Mouse (Mus musculus): ENCODE measurements around the gene Actl7a. TPM values are rescaled to one million over a fixed set of nuclear protein-coding genes. Genes with fewer than 3 reads are reported as not detected.

The Actl7a gene
- polyA plus RNA-seq (2015; fragmentation: Nextera tagmentation; extraction: Ambion mirVana): not detected in 2 replicates

DNA sequence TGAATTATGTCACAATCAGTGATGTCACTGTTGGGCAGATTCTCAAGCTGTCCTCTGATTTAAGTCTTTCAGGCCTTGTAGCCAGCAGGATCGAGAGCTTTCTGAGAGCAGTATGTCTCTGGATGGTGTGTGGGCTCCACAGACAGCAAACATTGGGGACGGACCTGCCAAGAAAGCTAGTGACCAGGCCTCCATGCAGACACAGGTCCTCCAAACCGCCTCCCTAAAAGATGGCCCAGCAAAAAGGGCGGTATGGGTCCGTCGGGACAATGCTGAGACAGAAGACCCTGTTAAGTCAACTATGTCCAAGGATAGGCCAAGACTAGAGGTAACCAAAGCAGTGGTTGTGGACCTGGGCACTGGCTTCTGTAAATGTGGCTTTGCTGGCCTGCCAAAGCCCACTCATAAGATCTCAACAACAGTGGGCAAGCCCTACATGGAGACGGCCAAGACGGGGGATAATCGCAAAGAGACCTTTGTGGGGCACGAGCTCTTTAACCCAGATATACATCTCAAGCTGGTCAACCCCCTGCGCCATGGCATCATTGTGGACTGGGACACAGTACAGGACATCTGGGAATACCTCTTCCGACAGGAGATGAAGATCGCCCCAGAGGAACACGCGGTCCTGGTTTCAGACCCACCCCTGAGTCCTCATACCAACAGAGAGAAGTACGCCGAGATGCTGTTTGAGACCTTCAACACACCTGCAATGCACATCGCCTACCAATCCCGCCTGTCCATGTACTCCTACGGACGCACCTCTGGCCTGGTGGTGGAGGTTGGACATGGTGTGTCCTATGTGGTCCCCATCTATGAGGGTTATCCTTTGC, at the start of gene Actl7a:
Actl7a (plus strand) TSS at position 51 of the 833 bp plus-strand sequence.
- Histone ChIP-seq H3K4me2 (ENCODE audit: low read depth, low read length) (no peak within 1 kb of the TSS), H3K9me3 (replicated peaks; ENCODE audit: control insufficient read depth, low read length) (no peaks in the 10 kb centered on the region), H3K4me1 (ENCODE audit: control insufficient read depth, low read depth, low read length) (no peaks in the 10 kb centered on the region), H3K27ac (ENCODE audit: low read length) (no peak within 1 kb of the TSS), H3K9ac (ENCODE audit: low read depth, low read length) (no peak within 1 kb of the TSS), H3K27me3 (ENCODE audit: control insufficient read depth, insufficient read depth, low read depth, low read length) (no peaks in the 10 kb centered on the region), H3K4me3 (ENCODE audit: low read depth, low read length) (no peak within 1 kb of the TSS), H3K36me3 (ENCODE audit: control insufficient read depth, insufficient read depth) (peaks cover 2% of the 10 kb centered on the region; the same call in 1 of the 2 replicates)
- WGBS (ENCODE audit: insufficient replicate concordance): 83% methylated on average over 21 of the region's 21 CpGs
- no peak for ATAC-seq (ENCODE audit: low read depth)

GRCm38 (mm10) chr4:56696401-56696800, 46.8 kb upstream of the Actl7a start:
- ATAC-seq (ENCODE audit: low read depth): no peak
- no peaks in the 10 kb centered on the region for H3K36me3 ChIP-seq (ENCODE audit: control insufficient read depth, insufficient read depth)
- no peak overlapping the region for H3K27ac ChIP-seq (ENCODE audit: low read length)
- no peaks in the 10 kb centered on the region for H3K9me3 ChIP-seq (replicated peaks; ENCODE audit: control insufficient read depth, low read length)
- H3K4me3 ChIP-seq (ENCODE audit: low read depth, low read length): no peak overlapping the region
- 57% methylated on average over 7 of the region's 7 CpGs for WGBS (ENCODE audit: insufficient replicate concordance)
- no peak overlapping the region for H3K4me2 ChIP-seq (ENCODE audit: low read depth, low read length)
- no peaks in the 10 kb centered on the region for H3K4me1 ChIP-seq (ENCODE audit: control insufficient read depth, low read depth, low read length)
- H3K27me3 ChIP-seq (ENCODE audit: control insufficient read depth, insufficient read depth, low read depth, low read length): no peaks in the 10 kb centered on the region
- H3K9ac ChIP-seq (ENCODE audit: low read depth, low read length): no peak overlapping the region

DNA sequence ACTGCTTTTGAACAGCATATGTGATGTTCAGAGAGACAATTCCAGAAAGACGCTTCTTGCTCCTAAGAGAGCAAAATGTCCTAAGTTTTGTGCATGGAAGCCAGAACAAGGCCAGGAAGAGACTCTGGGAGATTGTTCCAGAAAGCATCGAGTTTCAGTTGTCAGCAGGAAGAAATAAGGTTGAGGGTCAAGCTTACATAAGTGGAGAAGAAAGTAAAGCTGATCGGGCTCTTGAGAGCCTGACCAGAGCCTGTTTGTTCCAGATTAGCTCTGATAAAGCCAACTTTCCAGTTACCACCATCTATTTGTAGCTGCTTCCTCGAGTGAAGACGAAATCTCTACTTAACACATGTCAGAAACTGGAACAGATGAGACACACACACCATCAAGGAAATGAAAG, 44.5 kb upstream of the Actl7a start:
- H3K9ac ChIP-seq (ENCODE audit: low read depth, low read length): no peak overlapping the region
- H3K9me3 ChIP-seq (replicated peaks; ENCODE audit: control insufficient read depth, low read length): no peaks in the 10 kb centered on the region
- H3K27ac ChIP-seq (ENCODE audit: low read length): no peak overlapping the region
- ATAC-seq (ENCODE audit: low read depth): no peak
- H3K4me3 ChIP-seq (ENCODE audit: low read depth, low read length): no peak overlapping the region
- no peak overlapping the region for H3K4me2 ChIP-seq (ENCODE audit: low read depth, low read length)
- no peaks in the 10 kb centered on the region for H3K4me1 ChIP-seq (ENCODE audit: control insufficient read depth, low read depth, low read length)
- no peaks in the 10 kb centered on the region for H3K27me3 ChIP-seq (ENCODE audit: control insufficient read depth, insufficient read depth, low read depth, low read length)
- H3K36me3 ChIP-seq (ENCODE audit: control insufficient read depth, insufficient read depth): no peaks in the 10 kb centered on the region
- WGBS (ENCODE audit: insufficient replicate concordance): 20% methylated on average over 5 of the region's 5 CpGs

- H3K9me3 ChIP-seq (replicated peaks; ENCODE audit: control insufficient read depth, low read length): no peaks in the 10 kb centered on the region
- H3K36me3 ChIP-seq (ENCODE audit: control insufficient read depth, insufficient read depth): no peaks in the 10 kb centered on the region
- no peak overlapping the region for H3K27ac ChIP-seq (ENCODE audit: low read length)
- H3K4me2 ChIP-seq (ENCODE audit: low read depth, low read length): no peak overlapping the region; the same call in 1 of the 2 replicates
- WGBS (ENCODE audit: insufficient replicate concordance): 33% methylated on average over 10 of the region's 10 CpGs
- H3K27me3 ChIP-seq (ENCODE audit: control insufficient read depth, insufficient read depth, low read depth, low read length): no peaks in the 10 kb centered on the region
- no peak overlapping the region for H3K9ac ChIP-seq (ENCODE audit: low read depth, low read length)
- no peak overlapping the region for H3K4me3 ChIP-seq (ENCODE audit: low read depth, low read length)
- no peaks in the 10 kb centered on the region for H3K4me1 ChIP-seq (ENCODE audit: control insufficient read depth, low read depth, low read length)
- no peak for ATAC-seq (ENCODE audit: low read depth)
Measured at GRCm38 (mm10) chr4:56702234-56702633, 41.0 kb upstream of the Actl7a start.

- ATAC-seq (ENCODE audit: low read depth): no peak
- Histone ChIP-seq H3K27me3 (ENCODE audit: control insufficient read depth, insufficient read depth, low read depth, low read length) (no peaks in the 10 kb centered on the region), H3K4me3 (ENCODE audit: low read depth, low read length) (no peak overlapping the region), H3K36me3 (ENCODE audit: control insufficient read depth, insufficient read depth) (no peaks in the 10 kb centered on the region), H3K4me1 (ENCODE audit: control insufficient read depth, low read depth, low read length) (no peaks in the 10 kb centered on the region), H3K9ac (ENCODE audit: low read depth, low read length) (no peak overlapping the region), H3K9me3 (replicated peaks; ENCODE audit: control insufficient read depth, low read length) (no peaks in the 10 kb centered on the region), H3K4me2 (ENCODE audit: low read depth, low read length) (no peak overlapping the region), H3K27ac (ENCODE audit: low read length) (no peak overlapping the region)
- WGBS (ENCODE audit: insufficient replicate concordance): 76% methylated on average over 3 of the region's 3 CpGs
Measured at GRCm38 (mm10) chr4:56713155-56713554, 30.1 kb upstream of the Actl7a start.

DNA sequence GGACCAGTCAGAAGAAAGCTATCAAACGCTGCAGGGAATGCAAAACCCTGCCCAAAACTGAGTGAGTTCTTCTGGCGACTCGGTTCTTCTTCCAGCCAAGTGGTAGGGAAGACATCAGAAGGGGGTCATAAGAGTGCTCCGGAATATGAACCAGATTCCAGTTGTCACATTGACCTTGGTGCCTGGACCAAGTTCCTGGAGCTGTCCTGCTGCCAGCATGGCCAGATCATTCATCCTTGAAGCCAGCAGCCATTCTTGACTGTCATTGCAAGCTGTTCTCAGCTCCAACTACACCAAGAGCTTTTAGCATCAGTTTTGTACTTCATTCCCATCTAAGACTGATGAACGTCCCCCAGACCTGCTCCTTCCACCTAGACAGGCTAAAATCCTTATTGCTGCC, 26.4 kb upstream of the Actl7a start:
- no peak overlapping the region for H3K9ac ChIP-seq (ENCODE audit: low read depth, low read length)
- no peak for ATAC-seq (ENCODE audit: low read depth)
- no peaks in the 10 kb centered on the region for H3K36me3 ChIP-seq (ENCODE audit: control insufficient read depth, insufficient read depth)

GRCm38 (mm10) chr4:56717932-56718331, 25.3 kb upstream of the Actl7a start:
- WGBS (ENCODE audit: insufficient replicate concordance): 64% methylated on average over 3 of the region's 3 CpGs
- ATAC-seq (ENCODE audit: low read depth): no peak
- no peaks in the 10 kb centered on the region for H3K36me3 ChIP-seq (ENCODE audit: control insufficient read depth, insufficient read depth)

More for the DNA sequence above, 26.4 kb upstream of the Actl7a start:
- H3K4me2 ChIP-seq (ENCODE audit: low read depth, low read length): no peak overlapping the region
- WGBS (ENCODE audit: insufficient replicate concordance): 35% methylated on average over 5 of the region's 5 CpGs
- no peaks in the 10 kb centered on the region for H3K4me1 ChIP-seq (ENCODE audit: control insufficient read depth, low read depth, low read length)
- H3K27me3 ChIP-seq (ENCODE audit: control insufficient read depth, insufficient read depth, low read depth, low read length): no peaks in the 10 kb centered on the region
- H3K27ac ChIP-seq (ENCODE audit: low read length): no peak overlapping the region
- no peaks in the 10 kb centered on the region for H3K9me3 ChIP-seq (replicated peaks; ENCODE audit: control insufficient read depth, low read length)
- H3K4me3 ChIP-seq (ENCODE audit: low read depth, low read length): no peak overlapping the region

DNA sequence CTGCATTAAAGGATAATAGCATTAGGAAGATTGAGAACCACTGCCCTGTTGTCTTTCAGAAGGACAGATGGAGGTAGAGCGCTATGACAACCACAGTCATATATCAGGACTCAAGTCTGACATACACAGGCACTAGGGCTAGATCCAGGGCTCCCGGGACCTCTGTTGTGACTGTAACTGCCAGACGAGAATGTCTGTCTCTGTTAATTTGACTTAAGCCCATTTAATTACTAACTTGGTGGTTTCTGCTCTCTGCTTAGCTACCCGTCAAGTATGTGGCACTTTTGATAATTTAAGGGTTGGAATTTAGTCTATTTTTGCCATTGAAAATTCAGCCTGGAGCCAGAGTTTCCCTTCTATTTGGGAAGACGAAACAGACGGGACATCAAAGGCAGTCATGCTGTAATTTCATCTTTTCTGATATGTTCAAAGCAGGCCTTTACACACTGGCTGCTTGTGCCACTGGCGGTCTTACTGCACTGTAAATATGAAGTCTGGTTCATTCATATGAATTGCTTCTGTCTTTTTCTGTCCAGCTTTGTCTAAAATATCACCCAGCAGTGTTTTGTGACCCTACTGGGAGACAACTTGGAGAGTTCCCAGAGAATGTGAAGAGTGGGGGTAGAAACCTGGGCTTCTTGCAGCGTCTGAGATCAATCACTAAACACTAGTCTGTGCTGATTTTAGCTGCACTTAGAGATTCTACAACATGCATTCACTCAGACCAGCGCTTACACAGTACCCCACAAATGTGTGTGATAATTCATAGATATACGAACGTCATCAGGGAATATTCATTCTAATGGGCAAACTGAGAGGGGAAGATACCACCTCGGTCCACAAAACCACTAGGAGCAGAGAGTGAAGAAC, 24.4 kb upstream of the Actl7a start:
- WGBS (ENCODE audit: insufficient replicate concordance): 54% methylated on average over 12 of the region's 12 CpGs
- no peak overlapping the region for H3K9ac ChIP-seq (ENCODE audit: low read depth, low read length)
- ATAC-seq (ENCODE audit: low read depth): no peak

More at GRCm38 (mm10) chr4:56717932-56718331, 25.3 kb upstream of the Actl7a start:
- Histone ChIP-seq H3K9me3 (replicated peaks; ENCODE audit: control insufficient read depth, low read length) (no peaks in the 10 kb centered on the region), H3K4me1 (ENCODE audit: control insufficient read depth, low read depth, low read length) (no peaks in the 10 kb centered on the region), H3K4me3 (ENCODE audit: low read depth, low read length) (no peak overlapping the region), H3K27me3 (ENCODE audit: control insufficient read depth, insufficient read depth, low read depth, low read length) (no peaks in the 10 kb centered on the region), H3K4me2 (ENCODE audit: low read depth, low read length) (no peak overlapping the region), H3K27ac (ENCODE audit: low read length) (no peak overlapping the region), H3K9ac (ENCODE audit: low read depth, low read length) (no peak overlapping the region)

GRCm38 (mm10) chr4:56719456-56719855, 23.8 kb upstream of the Actl7a start:
- 55% methylated on average over 9 of the region's 9 CpGs for WGBS (ENCODE audit: insufficient replicate concordance)
- ATAC-seq (ENCODE audit: low read depth): no peak
- H3K27me3 ChIP-seq (ENCODE audit: control insufficient read depth, insufficient read depth, low read depth, low read length): no peaks in the 10 kb centered on the region

More for the DNA sequence above, 24.4 kb upstream of the Actl7a start:
- Histone ChIP-seq H3K4me1 (ENCODE audit: control insufficient read depth, low read depth, low read length) (no peaks in the 10 kb centered on the region), H3K4me2 (ENCODE audit: low read depth, low read length) (no peak overlapping the region), H3K27me3 (ENCODE audit: control insufficient read depth, insufficient read depth, low read depth, low read length) (no peaks in the 10 kb centered on the region), H3K36me3 (ENCODE audit: control insufficient read depth, insufficient read depth) (no peaks in the 10 kb centered on the region), H3K27ac (ENCODE audit: low read length) (no peak overlapping the region), H3K4me3 (ENCODE audit: low read depth, low read length) (no peak overlapping the region), H3K9me3 (replicated peaks; ENCODE audit: control insufficient read depth, low read length) (no peaks in the 10 kb centered on the region)

More at GRCm38 (mm10) chr4:56719456-56719855, 23.8 kb upstream of the Actl7a start:
- H3K9me3 ChIP-seq (replicated peaks; ENCODE audit: control insufficient read depth, low read length): no peaks in the 10 kb centered on the region
- no peak overlapping the region for H3K4me2 ChIP-seq (ENCODE audit: low read depth, low read length)
- H3K4me1 ChIP-seq (ENCODE audit: control insufficient read depth, low read depth, low read length): no peaks in the 10 kb centered on the region
- H3K9ac ChIP-seq (ENCODE audit: low read depth, low read length): no peak overlapping the region
- H3K27ac ChIP-seq (ENCODE audit: low read length): no peak overlapping the region
- no peak overlapping the region for H3K4me3 ChIP-seq (ENCODE audit: low read depth, low read length)
- no peaks in the 10 kb centered on the region for H3K36me3 ChIP-seq (ENCODE audit: control insufficient read depth, insufficient read depth)
